Mouse (Mus musculus) kidney, postnatal 0 days (tissue): ENCODE data around the gene Rbm4b. TPM values are rescaled to one million over a fixed set of nuclear protein-coding genes. Genes with fewer than 3 reads are reported as not detected.
"Not testable (repeated sequence)": the region's sequence is repeated elsewhere in the genome, so short reads cannot be mapped to it uniquely, and the experiment has no call there.

Source experiments
- ATAC-seq: fragments of 200-750 bp; cut with Nextera tagmentation; replicated peaks from 2 replicates; pipeline ENCODE4 v1.8.0; 2017; ENCODE audit warnings: low read depth, moderate number of reproducible peaks, moderate TSS enrichment, moderate library complexity; ENCODE audit not compliant: low FRiP score
- DNase-seq: peaks from one replicate; pipeline ENCODE4 v3.0.0-alpha.2; 2016; ENCODE audit warnings: low spot score
- H3K27ac ChIP-seq: fragments of 300-500 bp; sonication (generic); 2 replicates; pipeline ENCODE4 v1.5.1; 2014; ENCODE audit warnings: mild to moderate bottlenecking
- H3K27me3 ChIP-seq: fragments of 300-500 bp; sonication (generic); 2 replicates; pipeline ENCODE4 v1.6.1; 2014; ENCODE audit warnings: low read length, mixed read lengths; ENCODE audit not compliant: insufficient read depth
- H3K36me3 ChIP-seq: fragments of 300-500 bp; sonication (generic); 2 replicates; pipeline ENCODE4 v1.6.1; 2014; ENCODE audit warnings: low read length, mixed read lengths; ENCODE audit not compliant: insufficient read depth
- H3K4me1 ChIP-seq: fragments of 300-500 bp; sonication (generic); replicated peaks from 2 replicates; pipeline ENCODE4 v1.6.1; 2014; ENCODE audit warnings: antibody characterized with exemption, low read length, mixed read lengths; ENCODE audit not compliant: insufficient read depth
- H3K4me2 ChIP-seq: fragments of 300-500 bp; sonication (generic); 2 replicates; pipeline ENCODE4 v1.6.1; 2014; ENCODE audit warnings: mild to moderate bottlenecking, low read length, moderate library complexity, mixed read lengths
- H3K4me3 ChIP-seq: fragments of 300-500 bp; sonication (generic); replicated peaks from 2 replicates; pipeline ENCODE4 v1.5.1; 2014; ENCODE audit warnings: low read depth, low read length
- H3K9ac ChIP-seq: fragments of 300-500 bp; sonication (generic); 2 replicates; pipeline ENCODE4 v1.6.1; 2014; ENCODE audit warnings: low read depth, low read length
- H3K9me3 ChIP-seq: fragments of 300-500 bp; sonication (generic); replicated peaks from 2 replicates; pipeline ENCODE4 v1.6.1; 2016; ENCODE audit warnings: low read length, inconsistent platforms, mixed read lengths
- CTCF ChIP-seq: IDR thresholded peaks from 2 replicates; pipeline ENCODE4 v1.5.1; 2016; ENCODE audit warnings: antibody characterized with exemption, low read depth, mild to moderate bottlenecking, moderate library complexity
- WGBS: fragments of 180-500 bp; shearing (Covaris S2); extraction: QIAGEN DNeasy Blood & Tissue Kit; methylation state at CpG from one replicate; pipeline ENCODE4 v1.1.7; 2014; 5-methylcytosine and 5-hydroxymethylcytosine counted together
- polyA plus RNA-seq: library from polyadenylated mRNA; unstranded; fragments of >200 nt; fragmentation: Nextera tagmentation; extraction: Ambion mirVana; gene quantifications from 2 replicates; pipeline ENCODE4 v1.2.1, GENCODE M21; 2015

The Rbm4b gene
- polyA plus RNA-seq, 1 experiment from 2014 or later: 44.9 TPM

GRCm38 (mm10) chr19:4803283-4803682, 47.0 kb downstream of the Rbm4b start:
- Histone ChIP-seq H3K9ac (no peak overlapping the region), H3K9me3 (no peaks in the 10 kb centered on the region), H3K27me3 (no peaks in the 10 kb centered on the region), H3K4me2 (no peak overlapping the region), H3K27ac (no peak overlapping the region), H3K36me3 (peaks cover 41% of the 10 kb centered on the region), H3K4me3 (no peak overlapping the region), H3K4me1 (no peaks in the 10 kb centered on the region)
- 82% methylated on average over 10 of the region's 10 CpGs for WGBS
- DNase-seq (no peak), ATAC-seq (no peak)
- TF ChIP-seq CTCF: no peak

- TF ChIP-seq CTCF: no peak
- H3K27ac ChIP-seq: peak overlapping the region; percentile 96
- ATAC-seq (no peak), DNase-seq (no peak)
- peak overlapping the region; percentile 60 for H3K4me3 ChIP-seq
- no peaks in the 10 kb centered on the region for H3K36me3 ChIP-seq
- H3K9ac ChIP-seq: peak overlapping the region; percentile 78
- peak overlapping the region; percentile 91 for H3K4me2 ChIP-seq
- no peaks in the 10 kb centered on the region for H3K9me3 ChIP-seq
- H3K27me3 ChIP-seq: no peaks in the 10 kb centered on the region
- peaks cover 10% of the 10 kb centered on the region; the same call in 1 of the 2 replicates for H3K4me1 ChIP-seq
- WGBS: under 1% methylated on average over 14 of the region's 14 CpGs
These were observed 54.0 kb downstream of the Rbm4b start for GRCm38 (mm10) chr19:4810309-4810708.

- Histone ChIP-seq H3K4me1 (peaks cover 10% of the 10 kb centered on the region; the same call in 1 of the 2 replicates), H3K27me3 (no peaks in the 10 kb centered on the region), H3K9ac (peak overlapping the region; percentile 78), H3K36me3 (no peaks in the 10 kb centered on the region), H3K27ac (peak overlapping the region; percentile 96), H3K4me2 (peak overlapping the region; percentile 91), H3K4me3 (peak overlapping the region; percentile 60), H3K9me3 (no peaks in the 10 kb centered on the region)
- WGBS: under 1% methylated on average over 17 of the region's 17 CpGs
- ATAC-seq (no peak), DNase-seq (no peak)
- no peak for TF ChIP-seq CTCF
These were observed 54.4 kb downstream of the Rbm4b start for GRCm38 (mm10) chr19:4810746-4811062.

GRCm38 (mm10) chr19:4811063-4811908, 55.0 kb downstream of the Rbm4b start, which contains the start of the genes Gm21992 and Rbm14:
Gene Gm21992, minus strand, starts transcription at chr19:4811612.
Gene Rbm14, minus strand, starts transcription at chr19:4811634.
- peak within 1 kb of the TSS; percentile 60 for H3K4me3 ChIP-seq
- under 1% methylated on average over 83 of the region's 83 CpGs for WGBS
- H3K27ac ChIP-seq: peak within 1 kb of the TSS; percentile 96
- no peak for TF ChIP-seq CTCF
- peak within 1 kb of the TSS; percentile 91 for H3K4me2 ChIP-seq
- H3K9ac ChIP-seq: peak within 1 kb of the TSS; percentile 83
- H3K9me3 ChIP-seq: no peaks in the 10 kb centered on the region
- ATAC-seq (peak; percentile 97), DNase-seq (peak; percentile 99)
- peaks cover 10% of the 10 kb centered on the region; the same call in 1 of the 2 replicates for H3K4me1 ChIP-seq
- H3K27me3 ChIP-seq: no peaks in the 10 kb centered on the region
- no peaks in the 10 kb centered on the region for H3K36me3 ChIP-seq

- peak overlapping the region; percentile 60 for H3K4me3 ChIP-seq
- DNase-seq: no peak
- H3K27me3 ChIP-seq: no peaks in the 10 kb centered on the region
- H3K9ac ChIP-seq: peak overlapping the region; percentile 83
- H3K4me2 ChIP-seq: peak overlapping the region; percentile 91
- H3K36me3 ChIP-seq: no peaks in the 10 kb centered on the region
- WGBS: 2% methylated on average over 12 of the region's 12 CpGs
- peaks cover 10% of the 10 kb centered on the region; the same call in 1 of the 2 replicates for H3K4me1 ChIP-seq
- peak; percentile 33 for ATAC-seq
- no peaks in the 10 kb centered on the region for H3K9me3 ChIP-seq
- TF ChIP-seq CTCF: no peak
- H3K27ac ChIP-seq: peak overlapping the region; percentile 96
These were observed 55.6 kb downstream of the Rbm4b start for GRCm38 (mm10) chr19:4811909-4812242.

GRCm38 (mm10) chr19:4812334-4812949, 56.1 kb downstream of the Rbm4b start:
- peak overlapping the region; percentile 83 for H3K9ac ChIP-seq
- peak overlapping the region; percentile 91 for H3K4me2 ChIP-seq
- H3K27me3 ChIP-seq, DNase-seq, ATAC-seq, H3K9me3 ChIP-seq, H3K36me3 ChIP-seq: not testable (repeated sequence)
- peak overlapping the region; percentile 60 for H3K4me3 ChIP-seq
- WGBS: 76% methylated on average over 8 of the region's 8 CpGs
- peak overlapping the region; percentile 96 for H3K27ac ChIP-seq
- peaks cover 10% of the 10 kb centered on the region; the same call in 1 of the 2 replicates for H3K4me1 ChIP-seq
- TF ChIP-seq CTCF: peak; percentile 36; the same call in 1 of the 2 replicates
